Mouse (Mus musculus) embryonic facial prominence, embryonic 10.5 days (tissue): Measurements from ENCODE around the gene Irf6. TPM values are rescaled to one million over a fixed set of nuclear protein-coding genes. Genes with fewer than 3 reads are reported as not detected.
A peak's percentile ranks its signal among the peaks of the same experiment; 100 is the strongest.

Source experiments
- DNase-seq: peaks from one replicate; pipeline ENCODE4 v3.0.0-alpha.2; 2017; ENCODE audit warnings: low spot score
- H3K27ac ChIP-seq: fragments of 300-500 bp; sonication (generic); replicated peaks from 2 replicates; pipeline ENCODE4 v1.5.1; 2016; ENCODE audit warnings: mild to moderate bottlenecking
- H3K27me3 ChIP-seq: fragments of 300-500 bp; sonication (generic); replicated peaks from 2 replicates; pipeline ENCODE4 v1.6.1; 2016; ENCODE audit warnings: low read depth, mild to moderate bottlenecking; ENCODE audit not compliant: poor library complexity, severe bottlenecking
- H3K36me3 ChIP-seq: fragments of 300-500 bp; sonication (generic); replicated peaks from 2 replicates; pipeline ENCODE4 v1.6.1; 2016; ENCODE audit warnings: mild to moderate bottlenecking, moderate library complexity
- H3K4me1 ChIP-seq: fragments of 300-500 bp; sonication (generic); 2 replicates; pipeline ENCODE4 v1.6.1; 2016
- H3K4me3 ChIP-seq: fragments of 300-500 bp; sonication (generic); 2 replicates; pipeline ENCODE4 v1.5.1; 2016; ENCODE audit warnings: mild to moderate bottlenecking, moderate library complexity
- H3K9me3 ChIP-seq: fragments of 300-500 bp; sonication (generic); 2 replicates; pipeline ENCODE4 v1.6.1; 2016; ENCODE audit warnings: mild to moderate bottlenecking
- WGBS: fragments of 180-500 bp; shearing (Covaris S2); methylation state at CpG from one replicate; pipeline ENCODE4 v1.1.7; 2016; 5-methylcytosine and 5-hydroxymethylcytosine counted together
- polyA plus RNA-seq: library from polyadenylated mRNA; unstranded; fragments of >200 nt; fragmentation: Nextera tagmentation; extraction: Ambion mirVana; gene quantifications from 2 replicates; pipeline ENCODE4 v1.2.1, GENCODE M21; 2016

Irf6 gene
- 9.0 and 11.1 TPM in 2 replicates for polyA plus RNA-seq

DNA sequence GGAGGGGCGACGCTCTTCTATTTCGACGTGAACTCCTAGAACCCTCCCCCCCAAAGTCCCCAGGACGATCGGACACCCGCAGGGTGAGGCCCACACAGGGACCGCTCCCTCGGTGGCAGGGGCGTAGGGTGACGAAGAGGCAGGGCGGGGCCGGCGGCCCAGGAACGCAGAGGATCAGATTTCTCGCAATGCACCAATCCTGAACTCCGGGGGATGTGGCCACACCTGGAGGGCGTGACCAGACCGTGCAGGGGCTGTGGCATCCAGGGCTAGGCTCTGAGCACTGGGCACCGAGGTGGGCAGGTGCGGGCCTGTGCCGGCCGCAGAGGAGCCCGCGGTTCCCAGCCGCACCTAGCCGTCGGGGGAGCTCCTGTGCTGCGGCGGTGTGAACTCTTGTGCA lies at the start of gene Irf6:
Irf6 (plus strand) TSS at position 240 of the 400 bp plus-strand sequence.
- peaks cover 68% of the 10 kb centered on the region for H3K27me3 ChIP-seq
- no peaks in the 10 kb centered on the region for H3K36me3 ChIP-seq
- H3K27ac ChIP-seq = peak within 1 kb of the TSS; percentile 24; the same call in 1 of the 2 replicates
- peak; percentile 82 for DNase-seq
- H3K9me3 ChIP-seq = no peaks in the 10 kb centered on the region
- peaks cover 43% of the 10 kb centered on the region for H3K4me1 ChIP-seq
- under 1% methylated on average over 30 of the region's 30 CpGs for WGBS
- peak within 1 kb of the TSS; percentile 57 for H3K4me3 ChIP-seq

DNA sequence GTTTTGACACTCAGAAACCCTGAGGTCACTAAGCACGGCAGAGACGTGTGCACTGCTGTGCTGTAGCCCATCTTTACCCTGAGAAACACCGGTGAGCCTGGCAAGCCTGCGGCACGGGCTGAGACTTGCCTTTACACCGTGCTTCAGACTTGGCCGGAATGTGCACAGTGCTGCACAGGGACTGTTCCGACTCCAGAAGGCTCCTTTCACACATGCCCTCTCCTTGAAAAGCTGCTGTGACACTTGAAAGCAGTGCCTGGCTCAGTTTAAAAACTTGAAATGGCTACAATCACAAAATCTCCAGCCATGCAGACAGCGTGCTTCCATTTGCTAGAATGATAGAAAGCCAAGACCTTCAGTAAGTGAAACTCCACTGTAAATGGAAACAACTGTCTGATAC lies 40.8 kb upstream of the Irf6 start:
- Histone ChIP-seq H3K36me3 (peaks cover 100% of the 10 kb centered on the region), H3K27ac (no peak overlapping the region), H3K9me3 (no peaks in the 10 kb centered on the region), H3K4me1 (no peaks in the 10 kb centered on the region), H3K4me3 (no peak overlapping the region), H3K27me3 (no peaks in the 10 kb centered on the region)
- DNase-seq = no peak
- 93% methylated on average over 9 of the region's 9 CpGs for WGBS

DNA sequence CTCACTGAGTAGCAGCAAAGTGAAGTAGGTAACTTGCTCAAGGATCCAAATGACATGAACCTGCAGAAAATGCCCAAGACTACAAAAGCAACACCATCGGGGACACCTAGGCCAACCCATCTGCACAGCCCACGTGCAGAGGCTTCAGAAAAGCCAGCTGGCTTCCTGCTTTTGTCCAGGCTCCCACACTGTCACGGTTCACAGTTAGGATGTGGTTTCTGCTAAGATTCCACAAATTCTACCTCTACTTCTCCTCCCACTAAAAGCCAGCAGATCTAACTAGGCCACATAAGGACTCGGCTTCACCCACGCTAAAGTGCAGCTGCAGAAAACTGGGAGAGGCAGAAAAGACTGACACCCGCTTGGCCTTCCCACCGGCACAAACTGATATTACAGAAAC lies 30.1 kb upstream of the Irf6 start:
- no peaks in the 10 kb centered on the region for H3K27me3 ChIP-seq
- no peaks in the 10 kb centered on the region for H3K4me1 ChIP-seq
- H3K9me3 ChIP-seq = no peaks in the 10 kb centered on the region
- 92% methylated on average over 7 of the region's 7 CpGs for WGBS
- H3K27ac ChIP-seq = no peak overlapping the region
- DNase-seq = no peak
- peaks cover 98% of the 10 kb centered on the region for H3K36me3 ChIP-seq
- H3K4me3 ChIP-seq = no peak overlapping the region

DNA sequence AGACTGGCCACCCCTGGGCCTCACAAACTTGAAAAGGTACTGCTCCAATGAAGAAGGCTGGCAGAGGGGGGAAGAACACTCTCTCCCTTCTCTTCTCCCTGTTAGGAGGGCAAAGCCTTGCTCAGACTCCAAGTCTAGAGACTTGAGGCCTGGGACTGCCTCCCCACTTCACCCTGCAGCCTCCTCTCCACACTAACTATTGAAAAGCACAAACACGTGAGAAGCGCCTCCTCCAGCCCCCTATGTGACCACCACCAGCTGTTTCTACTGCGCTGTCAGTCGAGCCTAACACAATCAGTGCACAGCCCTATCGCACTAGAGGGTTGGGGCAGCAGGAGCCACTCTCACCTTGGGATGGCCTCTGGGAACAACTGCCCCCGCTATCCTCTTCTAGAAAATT lies 29.6 kb upstream of the Irf6 start:
- 92% methylated on average over 6 of the region's 6 CpGs for WGBS
- H3K36me3 ChIP-seq = peaks cover 98% of the 10 kb centered on the region

DNA sequence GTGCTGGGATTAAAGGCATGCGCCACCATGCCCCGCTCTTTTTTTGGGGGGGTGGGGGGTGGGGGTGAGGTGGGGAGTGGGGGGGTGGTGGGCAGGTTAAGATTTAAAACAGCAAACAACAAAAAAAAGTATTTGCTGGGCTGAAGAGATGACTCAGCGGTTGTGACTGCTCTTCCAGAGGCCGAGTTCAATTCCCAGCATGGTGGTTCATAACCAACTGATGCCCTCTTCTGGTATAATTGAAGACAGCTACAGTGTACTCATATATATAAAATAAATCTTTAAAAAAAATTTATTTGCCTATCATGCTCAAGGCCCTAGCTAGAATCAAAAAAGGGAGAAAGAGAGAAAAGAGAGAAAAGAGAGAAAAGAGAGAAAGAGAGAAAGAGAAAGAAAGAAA lies 27.1 kb upstream of the Irf6 start:
- 92% methylated on average over 4 of the region's 4 CpGs for WGBS
- H3K4me1 ChIP-seq = peaks cover 10% of the 10 kb centered on the region
- no peak overlapping the region for H3K27ac ChIP-seq
- H3K9me3 ChIP-seq = no peaks in the 10 kb centered on the region
- no peak overlapping the region for H3K4me3 ChIP-seq
- peaks cover 74% of the 10 kb centered on the region for H3K36me3 ChIP-seq
- DNase-seq = no peak
- H3K27me3 ChIP-seq = no peaks in the 10 kb centered on the region

More for the DNA sequence above, 29.6 kb upstream of the Irf6 start:
- DNase-seq = no peak
- no peaks in the 10 kb centered on the region for H3K4me1 ChIP-seq
- H3K9me3 ChIP-seq = no peaks in the 10 kb centered on the region
- no peak overlapping the region for H3K4me3 ChIP-seq
- no peak overlapping the region for H3K27ac ChIP-seq
- no peaks in the 10 kb centered on the region for H3K27me3 ChIP-seq

DNA sequence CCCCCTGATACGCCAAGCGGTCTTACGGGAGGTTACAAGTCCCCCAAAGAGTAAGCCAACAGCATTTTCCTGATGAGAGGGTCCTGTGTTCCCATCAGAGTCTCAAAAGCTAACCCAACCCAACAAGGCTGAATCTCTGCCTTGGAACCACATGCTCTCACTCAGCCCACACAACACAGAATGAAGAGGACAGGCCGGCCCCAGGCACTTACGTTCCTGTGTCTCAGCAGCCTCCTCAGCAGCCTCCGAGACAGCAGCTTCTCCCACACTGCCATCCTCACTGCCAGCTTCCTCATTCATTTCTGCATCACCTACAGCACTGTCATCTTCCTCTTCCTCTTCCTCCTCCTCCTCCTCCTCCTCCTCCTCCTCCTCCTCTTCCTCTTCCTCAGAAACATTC lies 24.9 kb upstream of the Irf6 start:
- no peak overlapping the region for H3K27ac ChIP-seq
- no peaks in the 10 kb centered on the region for H3K9me3 ChIP-seq
- no peaks in the 10 kb centered on the region for H3K27me3 ChIP-seq
- peaks cover 52% of the 10 kb centered on the region for H3K36me3 ChIP-seq
- 91% methylated on average over 6 of the region's 6 CpGs for WGBS
- no peak for DNase-seq
- H3K4me1 ChIP-seq = peaks cover 10% of the 10 kb centered on the region
- no peak overlapping the region for H3K4me3 ChIP-seq

DNA sequence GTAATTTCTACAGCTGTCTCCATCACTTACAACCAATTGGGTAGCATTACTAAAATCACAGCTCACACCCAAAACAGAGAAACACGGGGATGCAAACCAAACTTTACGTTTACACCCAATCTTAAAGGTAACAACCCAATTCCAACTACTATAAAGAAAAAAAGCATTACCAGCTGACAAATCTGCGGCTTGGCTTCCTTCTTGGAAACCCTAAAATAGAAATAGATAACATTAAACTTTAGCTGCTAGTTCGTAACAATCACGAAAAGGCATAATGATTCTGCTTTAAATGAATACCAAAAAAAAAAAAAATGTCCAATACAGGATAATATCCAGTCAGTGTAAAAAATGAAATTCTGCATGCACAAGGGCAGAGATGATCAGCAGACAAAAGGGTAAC lies 23.6 kb upstream of the Irf6 start:
- no peaks in the 10 kb centered on the region for H3K27me3 ChIP-seq
- WGBS = 29% methylated on average over 5 of the region's 5 CpGs
- H3K36me3 ChIP-seq = peaks cover 40% of the 10 kb centered on the region
- peak overlapping the region; percentile 98 for H3K4me3 ChIP-seq
- no peak for DNase-seq
- H3K4me1 ChIP-seq = peaks cover 10% of the 10 kb centered on the region
- H3K27ac ChIP-seq = peak overlapping the region; percentile 89
- no peaks in the 10 kb centered on the region for H3K9me3 ChIP-seq

DNA sequence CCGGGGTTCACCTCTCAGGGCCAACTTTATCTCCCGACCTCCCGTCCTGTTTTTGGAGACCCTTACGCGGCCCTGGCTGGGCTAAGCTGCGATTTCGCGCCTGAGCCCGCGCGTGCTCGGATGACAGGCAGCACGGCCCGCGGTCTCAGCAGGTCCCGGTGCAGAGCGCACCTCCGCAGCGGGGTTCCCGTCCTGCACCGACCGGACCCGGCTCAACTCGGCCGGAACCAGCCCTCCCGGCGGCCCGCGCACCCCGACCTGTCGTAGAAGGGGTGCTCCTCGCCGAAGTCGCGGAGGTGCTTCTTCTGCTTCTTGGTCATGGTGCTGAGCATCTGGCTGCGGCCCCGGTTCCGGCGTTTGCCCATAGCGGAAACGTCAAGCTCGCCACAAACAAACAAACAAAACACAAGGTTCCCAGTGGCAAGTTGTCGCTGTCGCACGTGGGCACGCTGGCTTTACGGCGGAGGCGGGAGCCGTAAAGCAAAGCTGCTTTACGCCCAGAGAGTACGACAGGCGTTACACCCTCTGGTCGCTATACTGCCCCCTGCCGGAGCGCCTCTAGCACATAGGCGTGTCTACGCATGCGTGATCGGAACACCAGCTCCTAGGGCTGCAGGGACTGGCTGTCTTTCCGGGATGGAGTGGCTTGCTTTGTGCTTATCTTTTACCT lies 23.0 kb upstream of the Irf6 start, which contains the start of gene Diexf:
Diexf (minus strand) TSS at position 487 of the 670 bp plus-strand sequence.
- H3K27ac ChIP-seq = peak within 1 kb of the TSS; percentile 89
- no peaks in the 10 kb centered on the region for H3K9me3 ChIP-seq
- WGBS = under 1% methylated on average over 61 of the region's 61 CpGs
- peaks cover 10% of the 10 kb centered on the region for H3K4me1 ChIP-seq
- DNase-seq = peak; percentile 98
- H3K27me3 ChIP-seq = no peaks in the 10 kb centered on the region
- H3K4me3 ChIP-seq = peak within 1 kb of the TSS; percentile 98
- peaks cover 34% of the 10 kb centered on the region for H3K36me3 ChIP-seq

DNA sequence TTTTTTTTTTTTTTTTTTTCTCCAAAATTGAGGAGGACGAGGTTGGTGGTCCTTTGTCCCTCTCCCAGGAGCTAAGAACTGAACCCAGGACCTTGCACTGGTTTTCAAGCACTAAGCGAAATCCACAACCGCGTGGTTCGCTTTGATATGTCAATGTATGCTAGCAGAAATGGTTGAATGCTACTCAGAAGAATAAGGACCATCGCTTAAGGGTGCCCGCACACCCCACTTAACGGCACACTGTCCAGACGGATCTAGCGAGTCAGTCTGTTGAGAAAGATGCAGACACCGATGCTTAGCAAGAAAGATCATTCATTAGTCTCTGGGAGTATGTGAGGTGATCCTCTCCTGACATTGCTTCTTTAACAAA lies 22.5 kb upstream of the Irf6 start:
- 31% methylated on average over 11 of the region's 11 CpGs for WGBS
- H3K27me3 ChIP-seq = no peaks in the 10 kb centered on the region
- no peaks in the 10 kb centered on the region for H3K9me3 ChIP-seq
- peaks cover 28% of the 10 kb centered on the region for H3K36me3 ChIP-seq
- no peak for DNase-seq
- H3K27ac ChIP-seq = peak overlapping the region; percentile 89
- peak overlapping the region; percentile 98 for H3K4me3 ChIP-seq
- peaks cover 10% of the 10 kb centered on the region for H3K4me1 ChIP-seq

DNA sequence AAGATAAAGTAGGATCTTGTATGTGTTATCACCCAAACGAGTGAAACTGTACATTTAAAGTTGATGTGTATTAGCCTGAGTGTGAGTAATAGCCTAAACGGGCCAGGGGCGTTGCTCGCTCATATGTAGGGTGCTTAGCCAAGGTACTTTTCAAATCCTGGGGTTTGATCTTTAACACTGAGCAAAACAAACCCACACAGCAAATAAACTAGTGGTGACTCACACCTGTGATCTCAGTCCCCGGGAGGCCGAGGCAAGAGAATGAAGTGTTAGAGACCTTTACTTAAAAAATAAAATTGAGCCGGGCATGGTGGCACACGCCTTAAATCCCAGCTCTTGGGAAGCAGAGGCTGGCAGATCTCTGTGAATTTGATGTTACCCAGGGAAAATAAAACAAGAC lies 22.1 kb upstream of the Irf6 start:
- 86% methylated on average over 8 of the region's 8 CpGs for WGBS
- Histone ChIP-seq H3K4me3 (peak overlapping the region; percentile 98), H3K4me1 (peaks cover 10% of the 10 kb centered on the region), H3K36me3 (peaks cover 24% of the 10 kb centered on the region), H3K27ac (peak overlapping the region; percentile 89; the same call in 1 of the 2 replicates), H3K27me3 (no peaks in the 10 kb centered on the region), H3K9me3 (no peaks in the 10 kb centered on the region)
- no peak for DNase-seq

DNA sequence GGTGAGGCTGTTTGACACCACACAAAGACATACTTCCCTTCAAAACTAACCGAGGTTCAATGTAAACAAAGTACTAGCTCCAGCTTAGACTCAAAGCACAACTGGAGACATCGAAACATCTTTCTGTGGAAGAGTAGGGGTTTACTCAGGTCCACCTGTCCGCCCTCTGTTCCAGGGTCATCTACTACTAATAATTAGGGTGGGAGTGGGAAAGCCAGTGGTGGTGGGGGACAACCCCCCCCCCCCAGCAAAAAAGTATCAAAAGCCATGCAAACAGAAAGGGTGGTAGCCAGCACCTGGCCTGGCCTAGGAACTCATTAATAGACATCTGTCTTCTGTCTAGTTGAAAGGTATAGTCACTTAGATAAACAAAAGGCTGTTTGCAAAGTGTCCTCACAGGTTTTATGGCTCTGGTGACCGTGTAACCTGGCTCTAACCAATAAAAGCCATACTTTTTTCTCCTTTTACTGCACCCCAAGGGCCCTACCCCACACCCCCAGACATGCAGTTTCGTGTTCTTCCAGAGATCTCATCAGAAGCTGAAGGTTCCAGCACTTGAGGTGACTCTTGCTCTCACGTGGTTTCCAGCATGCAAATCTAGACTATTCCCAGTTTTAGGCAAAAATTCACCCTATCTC lies 21.5 kb upstream of the Irf6 start:
- H3K4me1 ChIP-seq = peaks cover 10% of the 10 kb centered on the region

DNA sequence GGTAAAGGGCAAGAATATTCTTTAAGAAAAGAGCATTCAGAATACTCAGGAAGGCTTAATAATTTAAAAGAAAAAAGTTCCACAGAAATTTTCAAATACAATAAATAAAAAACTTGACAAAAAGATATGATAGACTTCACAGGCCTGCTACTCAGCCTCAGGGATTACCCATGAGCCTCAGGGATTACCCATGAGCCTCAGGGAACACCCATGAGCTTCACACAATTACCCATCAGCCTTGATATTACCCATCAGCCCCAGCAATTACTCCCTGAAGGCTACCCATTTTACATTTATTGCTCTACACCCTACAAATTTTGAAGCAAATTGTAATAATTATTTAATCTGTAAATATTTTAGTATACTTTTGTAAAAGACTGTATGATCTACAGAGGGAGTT lies 20.5 kb upstream of the Irf6 start:
- no peak overlapping the region for H3K4me3 ChIP-seq
- no peaks in the 10 kb centered on the region for H3K9me3 ChIP-seq

More for the DNA sequence above, 21.5 kb upstream of the Irf6 start:
- no peak for DNase-seq
- H3K36me3 ChIP-seq = peaks cover 19% of the 10 kb centered on the region
- no peak overlapping the region for H3K4me3 ChIP-seq
- H3K27ac ChIP-seq = no peak overlapping the region
- H3K27me3 ChIP-seq = no peaks in the 10 kb centered on the region
- no peaks in the 10 kb centered on the region for H3K9me3 ChIP-seq
- 84% methylated on average over 6 of the region's 6 CpGs for WGBS

DNA sequence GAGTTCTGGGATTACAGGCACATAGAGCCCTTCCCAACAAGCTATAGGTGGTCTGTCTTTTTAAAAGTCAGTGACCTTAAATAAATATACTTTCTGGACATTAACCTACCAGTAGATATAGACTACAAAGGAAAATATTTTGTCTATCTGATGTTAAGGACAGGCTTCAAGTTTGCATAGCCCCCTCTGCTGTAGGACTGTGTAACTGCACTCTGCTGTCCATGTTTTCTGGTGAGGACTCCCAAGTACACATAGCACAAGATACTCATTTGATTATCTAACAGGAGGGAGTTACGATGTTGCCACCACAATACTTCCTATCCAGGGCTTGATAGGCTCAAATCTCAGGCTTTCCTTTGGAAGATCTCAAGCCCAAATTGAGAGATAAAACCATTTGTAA lies 19.2 kb upstream of the Irf6 start:
- H3K36me3 ChIP-seq = no peaks in the 10 kb centered on the region
- no peak for DNase-seq
- H3K27me3 ChIP-seq = 0 out of 2 replicates have a peak, but pooled peaks cover 3% of the 10 kb centered on the region
- H3K4me3 ChIP-seq = no peak overlapping the region
- peaks cover 18% of the 10 kb centered on the region for H3K4me1 ChIP-seq
- H3K27ac ChIP-seq = no peak overlapping the region
- no peaks in the 10 kb centered on the region for H3K9me3 ChIP-seq
- 83% methylated on average over 1 of the region's 1 CpGs for WGBS

More for the DNA sequence above, 20.5 kb upstream of the Irf6 start:
- H3K4me1 ChIP-seq = peaks cover 10% of the 10 kb centered on the region
- no peak for DNase-seq
- peaks cover 9% of the 10 kb centered on the region for H3K36me3 ChIP-seq
- no peak overlapping the region for H3K27ac ChIP-seq
- H3K27me3 ChIP-seq = no peaks in the 10 kb centered on the region
